Mouse (Mus musculus): ENCODE results near the gene Tspan9. TPM values are rescaled to one million over a fixed set of nuclear protein-coding genes. Genes with fewer than 3 reads are reported as not detected.

Tspan9 gene
- polyA plus RNA-seq, 1 experiment from 2014 or later: 156 TPM

DNA sequence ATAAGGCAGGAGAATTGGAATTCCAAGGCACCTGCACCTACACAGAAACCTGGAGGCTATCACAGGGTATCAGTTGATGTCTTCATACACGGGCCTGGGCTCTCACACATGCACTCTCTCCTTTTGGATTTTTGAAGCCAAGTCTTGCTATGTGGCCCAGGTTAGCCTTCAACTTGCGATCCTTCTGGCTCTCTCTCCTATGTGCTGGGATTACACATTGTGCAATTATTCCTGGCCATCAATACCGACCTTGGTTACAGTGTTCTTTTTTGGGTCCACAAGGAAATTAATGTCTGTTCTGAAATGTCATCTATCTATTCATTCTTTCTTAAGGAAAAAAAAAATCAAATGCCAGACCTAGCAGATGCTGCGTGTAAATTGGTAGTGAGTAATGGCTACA, 13.1 kb upstream of the Tspan9 start:
- H3K4me3 ChIP-seq (replicated peaks): no peak overlapping the region
- WGBS: 70% methylated on average over 4 of the region's 4 CpGs
- no peak overlapping the region for H3K9ac ChIP-seq
- H3K27ac ChIP-seq (replicated peaks): no peak overlapping the region
- ATAC-seq (ENCODE audit: insufficient number of reproducible peaks, low FRiP score, low TSS enrichment, low read depth): no peak
- no peaks in the 10 kb centered on the region for H3K27me3 ChIP-seq
- no peak overlapping the region for H3K4me2 ChIP-seq (replicated peaks)
- no peaks in the 10 kb centered on the region for H3K36me3 ChIP-seq
- no peaks in the 10 kb centered on the region for H3K4me1 ChIP-seq
- H3K9me3 ChIP-seq (replicated peaks): no peaks in the 10 kb centered on the region

DNA sequence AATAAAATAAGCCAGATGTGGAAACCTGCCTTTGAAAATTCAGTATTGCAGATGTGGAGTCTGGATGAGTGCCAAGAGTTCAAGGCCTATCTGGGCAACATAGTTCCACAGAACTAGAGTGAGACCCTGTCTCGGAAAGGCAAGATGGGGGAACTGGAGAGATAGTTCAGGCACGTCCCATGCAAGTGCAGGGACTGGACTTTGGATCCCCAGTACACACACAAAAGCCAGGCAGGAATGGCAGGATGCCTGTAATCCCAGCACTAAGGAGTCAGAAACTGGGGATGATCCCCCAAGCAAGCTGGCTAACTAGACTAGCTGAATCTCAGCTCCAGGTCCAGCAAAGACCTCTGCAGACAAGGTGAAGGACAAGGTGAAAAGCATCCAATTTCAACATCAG, 12.5 kb upstream of the Tspan9 start:
- Histone ChIP-seq H3K27me3 (no peaks in the 10 kb centered on the region), H3K9me3 (replicated peaks) (no peaks in the 10 kb centered on the region), H3K9ac (no peak overlapping the region), H3K27ac (replicated peaks) (no peak overlapping the region), H3K36me3 (no peaks in the 10 kb centered on the region), H3K4me2 (replicated peaks) (no peak overlapping the region), H3K4me1 (no peaks in the 10 kb centered on the region), H3K4me3 (replicated peaks) (no peak overlapping the region)
- WGBS: 52% methylated on average over 2 of the region's 2 CpGs
- no peak for ATAC-seq (ENCODE audit: insufficient number of reproducible peaks, low FRiP score, low TSS enrichment, low read depth)

DNA sequence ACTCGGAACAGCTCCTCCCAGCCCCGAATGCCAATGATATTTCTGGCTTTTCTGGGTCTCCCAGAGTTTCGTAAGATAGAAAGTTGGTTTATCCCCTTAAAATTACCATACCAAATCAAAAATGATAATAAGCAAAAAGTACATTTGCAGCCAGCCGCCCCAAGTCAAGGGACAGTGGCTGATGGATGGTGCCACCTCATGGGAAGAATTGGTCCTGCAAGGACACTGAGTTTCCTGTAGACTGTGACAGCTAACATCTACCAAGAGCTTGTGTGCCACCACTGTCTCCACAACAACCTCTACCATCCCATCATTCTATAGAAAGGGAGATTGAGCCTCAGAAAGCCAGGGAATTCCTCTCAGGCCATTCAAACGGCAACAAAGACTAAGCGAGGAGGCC, 2.4 kb upstream of the Tspan9 start:
- Histone ChIP-seq H3K27me3 (no peaks in the 10 kb centered on the region), H3K4me3 (replicated peaks) (no peak overlapping the region), H3K9ac (no peak overlapping the region), H3K4me1 (peaks cover 28% of the 10 kb centered on the region), H3K36me3 (no peaks in the 10 kb centered on the region), H3K27ac (replicated peaks) (no peak overlapping the region), H3K4me2 (replicated peaks) (no peak overlapping the region), H3K9me3 (replicated peaks) (no peaks in the 10 kb centered on the region)
- ATAC-seq (ENCODE audit: insufficient number of reproducible peaks, low FRiP score, low TSS enrichment, low read depth): no peak
- WGBS: 36% methylated on average over 6 of the region's 6 CpGs

DNA sequence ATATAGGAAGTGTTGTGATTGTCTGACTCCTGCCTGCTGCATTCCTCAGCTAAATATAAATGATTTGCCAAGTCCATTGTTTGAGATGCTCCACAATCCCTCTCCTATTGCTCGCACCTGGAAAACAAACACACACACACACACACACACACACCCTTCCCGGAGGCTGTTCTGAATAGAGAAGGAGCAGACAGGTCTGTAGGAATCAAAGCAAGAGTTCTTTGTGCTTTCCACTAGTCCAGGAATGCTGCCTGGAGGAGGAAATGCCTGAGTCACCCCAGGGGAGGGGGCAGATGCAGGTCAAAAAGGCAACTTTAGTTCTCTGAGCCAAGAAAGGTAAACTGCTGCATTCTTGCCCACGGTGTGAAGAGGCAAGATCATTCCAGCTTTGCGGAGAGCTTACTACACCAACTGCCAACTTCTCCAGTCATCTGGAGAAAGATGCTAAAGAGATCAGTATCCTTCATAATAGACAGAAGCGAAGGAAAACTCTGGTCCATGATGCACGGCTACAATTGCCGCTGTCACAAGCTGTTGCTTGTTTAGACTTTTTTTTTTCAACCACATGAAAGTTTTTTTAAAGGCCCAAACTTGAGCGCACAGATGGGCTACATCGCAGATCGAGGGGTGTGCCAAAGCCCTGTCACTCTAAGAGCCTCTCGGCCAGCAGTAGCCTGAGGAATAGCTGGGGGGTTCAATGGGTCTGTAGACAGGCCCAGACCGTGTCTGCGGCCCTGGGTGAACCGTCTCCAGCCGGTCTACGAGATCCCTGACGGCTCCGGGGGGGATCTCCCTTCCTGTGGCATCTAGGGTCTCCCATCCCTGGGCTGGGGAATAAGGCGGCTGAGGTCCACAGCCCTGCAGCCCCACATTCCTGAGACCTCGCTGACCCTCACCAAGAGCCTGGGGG, 770 bp downstream of the Tspan9 start:
- Histone ChIP-seq H3K4me1 (peaks cover 39% of the 10 kb centered on the region), H3K27ac (replicated peaks) (peak overlapping the region; percentile 91), H3K27me3 (no peaks in the 10 kb centered on the region), H3K9ac (peak overlapping the region; percentile 79), H3K4me2 (replicated peaks) (peak overlapping the region; percentile 92), H3K9me3 (replicated peaks) (no peaks in the 10 kb centered on the region), H3K36me3 (peaks cover 4% of the 10 kb centered on the region; the same call in 1 of the 2 replicates), H3K4me3 (replicated peaks) (peak overlapping the region; percentile 73)
- peak; percentile 39; the same call in 1 of the 2 replicates for ATAC-seq (ENCODE audit: insufficient number of reproducible peaks, low FRiP score, low TSS enrichment, low read depth)
- WGBS: 2% methylated on average over 19 of the region's 20 CpGs

DNA sequence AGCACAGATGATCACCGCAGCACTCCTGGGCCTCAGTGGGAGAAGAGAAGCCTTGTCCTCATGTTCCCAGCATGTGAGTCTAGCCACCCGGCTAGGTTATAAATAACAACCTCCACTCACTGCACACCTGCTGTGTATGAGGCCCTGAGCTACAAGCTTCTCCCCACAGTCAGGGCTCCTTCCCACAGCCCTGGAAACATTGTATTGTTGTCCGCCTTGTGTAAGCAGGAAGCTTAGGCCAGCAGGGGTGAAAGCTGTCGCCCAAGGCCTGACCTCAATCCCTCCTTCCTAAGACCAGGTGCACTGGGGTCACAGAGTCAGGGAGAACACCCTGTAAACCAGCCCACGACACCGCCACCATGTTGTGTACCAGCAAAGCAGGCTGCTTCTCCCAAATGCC, 2.7 kb downstream of the Tspan9 start:
- Histone ChIP-seq H3K4me3 (replicated peaks) (no peak overlapping the region), H3K9me3 (replicated peaks) (no peaks in the 10 kb centered on the region), H3K27me3 (no peaks in the 10 kb centered on the region), H3K4me1 (peaks cover 54% of the 10 kb centered on the region), H3K36me3 (peaks cover 4% of the 10 kb centered on the region; the same call in 1 of the 2 replicates), H3K9ac (no peak overlapping the region), H3K27ac (replicated peaks) (no peak overlapping the region), H3K4me2 (replicated peaks) (no peak overlapping the region)
- 66% methylated on average over 6 of the region's 6 CpGs for WGBS
- no peak for ATAC-seq (ENCODE audit: insufficient number of reproducible peaks, low FRiP score, low TSS enrichment, low read depth)

DNA sequence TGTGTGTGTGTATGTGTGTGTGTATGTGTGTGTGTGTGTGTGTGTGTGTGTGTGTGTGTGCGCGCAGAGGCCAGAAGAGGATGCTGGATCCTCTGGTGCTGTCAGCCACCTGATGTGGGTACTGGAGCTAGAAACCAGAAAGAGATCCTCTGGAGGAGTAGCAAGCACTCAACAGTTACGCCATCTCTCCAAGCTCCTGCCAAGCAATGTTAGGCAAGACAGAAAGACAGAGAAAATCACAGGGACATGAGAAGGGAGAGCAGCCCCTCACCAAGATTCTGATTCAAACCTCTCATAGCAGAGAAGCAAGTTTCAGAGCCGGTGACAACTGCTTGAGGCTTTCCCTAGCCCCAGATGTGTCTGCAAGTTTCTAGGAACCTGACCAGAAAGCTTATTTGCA, 5.5 kb downstream of the Tspan9 start:
- no peak overlapping the region for H3K4me3 ChIP-seq (replicated peaks)
- H3K27ac ChIP-seq (replicated peaks): no peak overlapping the region
- ATAC-seq (ENCODE audit: insufficient number of reproducible peaks, low FRiP score, low TSS enrichment, low read depth): no peak
- no peak overlapping the region for H3K9ac ChIP-seq
- H3K4me1 ChIP-seq: peaks cover 68% of the 10 kb centered on the region
- 83% methylated on average over 4 of the region's 4 CpGs for WGBS
- H3K4me2 ChIP-seq (replicated peaks): no peak overlapping the region
- peaks cover 4% of the 10 kb centered on the region; the same call in 1 of the 2 replicates for H3K36me3 ChIP-seq
- H3K27me3 ChIP-seq: no peaks in the 10 kb centered on the region
- H3K9me3 ChIP-seq (replicated peaks): no peaks in the 10 kb centered on the region

DNA sequence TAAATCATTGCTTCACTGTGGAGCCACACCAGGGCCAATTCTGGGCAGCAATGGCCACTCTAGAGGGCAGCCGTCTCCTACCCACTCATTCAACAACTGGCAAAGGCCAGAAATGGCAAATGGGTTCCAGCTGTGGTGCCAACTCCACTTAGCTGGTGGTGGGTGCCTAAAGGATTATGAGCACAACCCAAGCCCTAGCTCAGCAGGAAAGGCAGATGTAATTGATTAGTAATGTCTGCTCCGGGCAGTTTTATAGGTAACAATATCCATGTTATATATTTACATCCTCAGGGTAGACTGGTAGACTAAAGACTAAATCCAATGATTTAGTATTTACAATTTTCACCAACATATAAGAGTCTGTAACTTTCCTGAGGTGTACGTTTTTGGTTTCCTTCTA, 6.7 kb downstream of the Tspan9 start:
- H3K9me3 ChIP-seq (replicated peaks): no peaks in the 10 kb centered on the region
- no peak overlapping the region for H3K4me2 ChIP-seq (replicated peaks)
- H3K27ac ChIP-seq (replicated peaks): no peak overlapping the region; the same call in 1 of the 2 replicates
- ATAC-seq (ENCODE audit: insufficient number of reproducible peaks, low FRiP score, low TSS enrichment, low read depth): no peak
- H3K27me3 ChIP-seq: no peaks in the 10 kb centered on the region
- 38% methylated on average over 3 of the region's 3 CpGs for WGBS
- no peak overlapping the region for H3K9ac ChIP-seq
- H3K4me3 ChIP-seq (replicated peaks): no peak overlapping the region
- H3K4me1 ChIP-seq: peaks cover 65% of the 10 kb centered on the region
- H3K36me3 ChIP-seq: peaks cover 4% of the 10 kb centered on the region; the same call in 1 of the 2 replicates

DNA sequence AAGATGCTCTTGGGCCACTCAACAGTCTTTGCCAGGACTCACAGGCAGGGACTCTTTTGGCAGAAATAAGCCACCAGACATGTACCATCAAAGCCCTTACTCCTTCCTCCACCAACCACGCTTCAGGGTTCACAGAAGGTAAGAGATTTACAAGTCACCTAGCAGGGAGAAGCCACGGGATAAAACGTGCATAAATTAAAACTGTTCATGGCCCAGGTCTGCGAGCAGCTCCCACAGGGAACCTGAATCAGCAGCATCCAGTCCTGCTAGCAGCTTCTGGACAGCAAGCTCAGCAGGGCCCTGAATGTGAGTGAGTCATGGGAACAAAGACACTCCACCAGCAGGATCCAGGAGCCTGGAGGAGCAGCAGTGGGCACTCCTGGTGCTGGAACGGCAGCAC, 7.9 kb downstream of the Tspan9 start:
- no peak overlapping the region for H3K9ac ChIP-seq
- H3K4me2 ChIP-seq (replicated peaks): no peak overlapping the region
- H3K9me3 ChIP-seq (replicated peaks): no peaks in the 10 kb centered on the region
- peaks cover 4% of the 10 kb centered on the region; the same call in 1 of the 2 replicates for H3K36me3 ChIP-seq
- peaks cover 69% of the 10 kb centered on the region for H3K4me1 ChIP-seq
- no peak for ATAC-seq (ENCODE audit: insufficient number of reproducible peaks, low FRiP score, low TSS enrichment, low read depth)
- H3K27me3 ChIP-seq: no peaks in the 10 kb centered on the region
- WGBS: 48% methylated on average over 5 of the region's 5 CpGs
- H3K4me3 ChIP-seq (replicated peaks): no peak overlapping the region
- peak overlapping the region; percentile 52; the same call in 1 of the 2 replicates for H3K27ac ChIP-seq (replicated peaks)

DNA sequence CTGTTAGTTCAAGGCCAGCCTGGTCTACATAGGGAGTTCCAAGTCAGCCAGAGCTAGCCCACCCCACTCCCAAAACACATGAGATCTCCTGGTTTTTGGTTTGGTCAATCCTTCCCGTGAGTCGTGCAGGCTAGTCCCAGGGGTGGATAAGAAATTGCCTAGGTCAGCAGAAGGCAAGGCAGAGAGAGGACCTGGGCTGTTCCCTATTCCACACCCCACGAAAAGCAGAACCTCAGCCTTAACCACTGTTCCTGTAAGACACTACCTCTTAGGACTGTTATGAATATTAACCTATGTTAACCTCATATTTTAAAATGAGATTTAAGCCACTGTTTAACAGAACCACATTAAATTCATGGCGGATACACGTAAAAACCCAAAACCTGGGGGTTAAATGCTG, 8.4 kb downstream of the Tspan9 start:
- H3K4me2 ChIP-seq (replicated peaks): no peak overlapping the region
- H3K4me1 ChIP-seq: peaks cover 70% of the 10 kb centered on the region
- peaks cover 4% of the 10 kb centered on the region; the same call in 1 of the 2 replicates for H3K36me3 ChIP-seq
- H3K27ac ChIP-seq (replicated peaks): peak overlapping the region; percentile 68; the same call in 1 of the 2 replicates
- H3K27me3 ChIP-seq: no peaks in the 10 kb centered on the region
- 67% methylated on average over 5 of the region's 5 CpGs for WGBS
- H3K9me3 ChIP-seq (replicated peaks): no peaks in the 10 kb centered on the region
- ATAC-seq (ENCODE audit: insufficient number of reproducible peaks, low FRiP score, low TSS enrichment, low read depth): no peak
- H3K9ac ChIP-seq: no peak overlapping the region
- no peak overlapping the region for H3K4me3 ChIP-seq (replicated peaks)

DNA sequence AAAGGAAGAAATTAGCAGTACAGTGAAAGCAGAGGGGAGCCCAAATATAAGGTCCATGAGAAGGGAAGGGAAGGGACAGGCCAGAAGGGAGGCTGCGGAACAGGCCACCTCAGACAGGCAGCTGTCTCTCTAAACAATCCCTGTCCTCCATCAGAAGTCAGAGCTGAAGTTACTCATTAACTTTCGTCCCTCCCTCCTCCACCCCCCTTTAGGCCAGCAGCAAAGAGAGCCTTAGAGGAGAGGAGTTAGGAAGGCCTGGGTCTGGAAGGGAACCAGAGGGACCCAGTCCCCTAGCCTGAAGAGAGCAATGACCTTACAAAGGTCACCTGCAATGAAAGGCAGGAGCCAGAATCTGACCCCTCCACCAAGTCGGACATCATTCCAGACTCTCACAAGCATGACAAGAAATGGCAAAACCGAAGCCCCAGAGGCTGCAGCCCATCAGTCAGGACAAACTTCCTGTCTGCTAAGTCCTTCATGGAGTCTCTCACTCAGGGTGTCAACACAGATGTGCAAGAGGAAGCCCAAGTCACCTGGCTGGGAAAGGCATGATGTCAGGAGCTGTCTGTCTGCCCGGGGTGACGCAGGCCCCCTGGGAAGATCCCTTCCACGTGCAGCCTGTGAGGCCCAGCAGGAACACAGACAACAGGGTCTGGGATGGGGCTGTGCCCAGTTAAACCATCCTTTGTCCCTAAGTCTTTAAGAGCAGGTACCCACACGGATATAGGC, 9.0 kb downstream of the Tspan9 start:
- 32% methylated on average over 8 of the region's 8 CpGs for WGBS

DNA sequence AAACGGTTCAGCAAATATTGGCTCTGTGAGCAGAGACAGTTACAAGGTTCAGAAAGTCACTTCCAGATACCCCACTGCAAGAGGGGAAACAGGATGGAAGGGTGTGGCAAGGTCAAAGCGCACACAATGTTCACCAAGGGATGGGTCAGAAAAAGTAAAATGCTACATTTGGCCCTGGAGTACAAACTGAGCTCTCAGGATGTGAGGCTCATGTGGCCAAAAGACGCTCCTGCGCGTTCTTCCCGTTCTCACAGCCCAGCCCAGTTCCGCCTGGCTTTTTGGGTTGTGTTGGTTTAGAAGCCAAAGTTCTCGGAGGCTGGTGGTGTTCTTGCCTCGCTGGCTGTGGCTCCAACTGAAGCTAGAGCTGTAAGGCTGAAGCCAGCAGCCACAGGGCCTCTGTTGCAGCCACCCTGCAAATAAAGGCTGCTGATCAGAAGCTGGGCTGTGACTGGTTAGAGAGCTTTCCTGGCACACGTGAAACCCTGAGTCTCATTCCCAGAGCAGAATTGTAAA, 9.7 kb downstream of the Tspan9 start:
- no peaks in the 10 kb centered on the region for H3K27me3 ChIP-seq
- H3K4me2 ChIP-seq (replicated peaks): no peak overlapping the region
- no peaks in the 10 kb centered on the region for H3K36me3 ChIP-seq
- H3K4me1 ChIP-seq: peaks cover 81% of the 10 kb centered on the region
- peak overlapping the region; percentile 68 for H3K27ac ChIP-seq (replicated peaks)
- no peaks in the 10 kb centered on the region for H3K9me3 ChIP-seq (replicated peaks)
- no peak overlapping the region for H3K4me3 ChIP-seq (replicated peaks)
- WGBS: 59% methylated on average over 10 of the region's 10 CpGs
- ATAC-seq (ENCODE audit: insufficient number of reproducible peaks, low FRiP score, low TSS enrichment, low read depth): no peak
- H3K9ac ChIP-seq: no peak overlapping the region

More for the DNA sequence above, 9.0 kb downstream of the Tspan9 start:
- no peaks in the 10 kb centered on the region for H3K9me3 ChIP-seq (replicated peaks)
- H3K4me2 ChIP-seq (replicated peaks): no peak overlapping the region
- H3K9ac ChIP-seq: 0 out of 2 replicates have a peak overlapping the region, but pooled peaks have one; percentile 4
- peaks cover 75% of the 10 kb centered on the region for H3K4me1 ChIP-seq
- peak overlapping the region; percentile 68 for H3K27ac ChIP-seq (replicated peaks)
- 0 out of 2 replicates have a peak, but pooled peaks have one; percentile 25 for ATAC-seq (ENCODE audit: insufficient number of reproducible peaks, low FRiP score, low TSS enrichment, low read depth)
- no peak overlapping the region for H3K4me3 ChIP-seq (replicated peaks)
- H3K27me3 ChIP-seq: no peaks in the 10 kb centered on the region
- no peaks in the 10 kb centered on the region for H3K36me3 ChIP-seq

Data from embryonic facial prominence, embryonic 15.5 days (tissue).